Mouse (Mus musculus) liver, embryonic 14.5 days (tissue): ENCODE results near the gene Calm1. TPM values are rescaled to one million over a fixed set of nuclear protein-coding genes. Genes with fewer than 3 reads are reported as not detected.
"Not testable (repeated sequence)": the region's sequence is repeated elsewhere in the genome, so short reads cannot be mapped to it uniquely, and the experiment has no call there.

Experiments used
- ATAC-seq: fragments of 200-750 bp; cut with Nextera tagmentation; 2 replicates; pipeline ENCODE4 v1.8.0; 2017; ENCODE audit warnings: moderate number of reproducible peaks, mild to moderate bottlenecking, moderate library complexity; ENCODE audit not compliant: insufficient read depth
- DNase-seq, 3 experiments: peaks; one replicate each; pipeline ENCODE4 v3.0.0-alpha.2; 2012 to 2013; ENCODE audit warnings: low read depth in 3 of 3, low spot score in 3 of 3
- H3K27ac ChIP-seq: fragments of 300-500 bp; sonication (generic); 2 replicates; pipeline ENCODE4 v1.5.1; 2014; ENCODE audit warnings: moderate library complexity, mild to moderate bottlenecking, control low read depth, inconsistent platforms
- H3K27me3 ChIP-seq: fragments of 300-500 bp; sonication (generic); 2 replicates; pipeline ENCODE4 v1.6.1; 2014; ENCODE audit warnings: mild to moderate bottlenecking, low read length, moderate library complexity; ENCODE audit not compliant: control insufficient read depth, insufficient read depth
- H3K36me3 ChIP-seq: fragments of 300-500 bp; sonication (generic); replicated peaks from 2 replicates; pipeline ENCODE4 v1.6.1; 2014; ENCODE audit warnings: low read depth; ENCODE audit not compliant: control insufficient read depth, insufficient read depth
- H3K4me1 ChIP-seq, 2 experiments: fragments of 200-500 bp in 1 of 2; fragments of 300-500 bp in 1 of 2; sonication (generic) in 1 of 2; replicated peaks; 2 replicates each; pipeline ENCODE4 v1.6.1; 2012 to 2014; ENCODE audit warnings: antibody characterized with exemption in 1 of 2, inconsistent platforms in 1 of 2, low read length in 1 of 2; ENCODE audit not compliant: control insufficient read depth in 2 of 2, insufficient read depth in 2 of 2
- H3K4me2 ChIP-seq: fragments of 300-500 bp; sonication (generic); 2 replicates; pipeline ENCODE4 v1.6.1; 2014; ENCODE audit warnings: low read depth, mild to moderate bottlenecking, control low read depth, moderate library complexity
- H3K4me3 ChIP-seq, 2 experiments: fragments of 200-500 bp in 1 of 2; fragments of 300-500 bp in 1 of 2; sonication (generic) in 1 of 2; 2 replicates each; pipeline ENCODE4 v1.5.1; 2012 to 2014; ENCODE audit warnings: low read depth in 2 of 2, low read length in 2 of 2, mild to moderate bottlenecking in 2 of 2, control low read depth in 1 of 2, inconsistent platforms in 1 of 2, moderate library complexity in 1 of 2; ENCODE audit not compliant: insufficient read depth in 1 of 2
- H3K9ac ChIP-seq: fragments of 300-500 bp; sonication (generic); replicated peaks from 2 replicates; pipeline ENCODE4 v1.6.1; 2014; ENCODE audit warnings: mild to moderate bottlenecking, control low read depth, moderate library complexity
- H3K9me3 ChIP-seq: fragments of 300-500 bp; sonication (generic); 2 replicates; pipeline ENCODE4 v1.6.1; 2016; ENCODE audit warnings: low read length, mixed read lengths; ENCODE audit not compliant: control insufficient read depth
- CTCF ChIP-seq: IDR thresholded peaks from 2 replicates; pipeline ENCODE4 v1.5.1; 2016; ENCODE audit warnings: antibody characterized with exemption, low read depth, control low read depth
- EP300 ChIP-seq: IDR thresholded peaks from 2 replicates; pipeline ENCODE4 v1.6.1; 2016; ENCODE audit warnings: antibody characterized with exemption, low read depth
- whole genome bisulfite sequencing: fragments of 180-500 bp; shearing (Covaris S2); extraction: QIAGEN DNeasy Blood & Tissue Kit; methylation state at CpG from one replicate; pipeline ENCODE4 v1.1.7; 2014; ENCODE audit not compliant: insufficient replicate concordance; 5-methylcytosine and 5-hydroxymethylcytosine counted together
- polyA plus RNA-seq, 2 experiments: library from polyadenylated mRNA; depleted of rRNA in 1 of 2; stranded (reverse) in 1 of 2; unstranded in 1 of 2; fragments of >200 nt; fragmentation: Nextera tagmentation in 1 of 2; extraction: Ambion mirVana in 1 of 2; gene quantifications; 2 replicates each; pipeline versions ENCODE4 v1.2.1 to v1.2.3; 2012 to 2014

Calm1 gene
- polyA plus RNA-seq, 2 experiments: 115 to 571 TPM

DNA sequence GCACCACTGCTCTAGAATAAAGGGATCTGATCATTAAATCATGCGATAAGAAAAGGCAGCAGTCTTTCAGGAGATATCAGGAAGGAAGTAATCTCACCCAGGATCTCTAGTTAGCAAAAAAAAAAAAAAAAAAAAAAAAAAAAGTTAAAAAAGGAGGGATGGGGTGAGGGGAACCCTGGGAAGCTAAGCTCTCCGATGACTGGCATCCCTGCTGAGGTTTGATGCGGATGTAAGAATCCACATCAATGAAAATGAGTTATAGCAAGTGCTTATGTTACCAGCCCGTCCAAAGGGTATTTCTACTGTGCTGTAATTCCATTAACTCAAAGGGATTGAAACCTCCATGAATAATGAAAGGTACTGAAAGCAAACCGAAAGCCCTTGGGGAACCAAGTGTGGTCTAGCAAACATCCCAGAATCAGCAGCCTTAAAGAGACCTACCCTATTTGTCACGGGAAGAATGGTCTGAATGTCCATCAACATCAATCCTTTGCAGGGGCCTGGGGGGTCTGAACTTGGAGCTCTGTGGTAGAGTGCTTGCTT lies 20.3 kb upstream of the Calm1 start:
- WGBS: 54% methylated on average over 6 of the region's 6 CpGs
- no peak overlapping the region for H3K9ac ChIP-seq

DNA sequence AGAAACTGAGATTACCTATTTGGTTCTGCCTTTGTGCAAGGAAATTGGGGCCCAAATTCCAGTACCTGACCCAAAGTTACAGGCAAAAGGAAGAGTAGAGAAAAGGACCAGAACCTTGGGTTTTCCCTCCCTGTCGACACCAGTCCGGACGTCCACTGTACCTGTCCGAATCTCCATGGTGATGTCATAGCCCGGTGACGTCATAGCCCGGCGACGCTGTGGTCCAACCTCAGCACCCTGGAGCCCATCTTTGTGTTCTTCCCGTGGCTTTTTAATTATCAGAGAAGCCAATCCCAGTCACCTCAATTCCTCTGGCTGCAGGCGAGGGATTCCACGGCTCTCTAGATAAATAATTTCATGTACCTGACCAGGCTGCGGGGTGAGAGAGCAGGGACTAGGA lies 18.4 kb upstream of the Calm1 start:
- H3K9ac ChIP-seq: no peak overlapping the region
- H3K27me3 ChIP-seq: no peaks in the 10 kb centered on the region
- no peaks in the 10 kb centered on the region for H3K36me3 ChIP-seq
- 68% methylated on average over 13 of the region's 13 CpGs for WGBS
- no peak overlapping the region for H3K4me2 ChIP-seq
- peaks cover under 1 to 4% of the 10 kb centered on the region in 2 experiments; a peak in 3 of 4 replicates for H3K4me1 ChIP-seq
- H3K27ac ChIP-seq: no peak overlapping the region
- TF ChIP-seq EP300 (no peak), CTCF (no peak)
- H3K9me3 ChIP-seq: no peaks in the 10 kb centered on the region
- no peak overlapping the region for H3K4me3 ChIP-seq
- DNase-seq (no peak), ATAC-seq (no peak)

More for the DNA sequence above, 20.3 kb upstream of the Calm1 start:
- no peaks in the 10 kb centered on the region; a peak in 1 of 4 replicates for H3K4me1 ChIP-seq
- no peak for TF ChIP-seq EP300
- TF ChIP-seq CTCF: no peak
- H3K4me2 ChIP-seq: no peak overlapping the region
- no peak overlapping the region for H3K27ac ChIP-seq
- H3K27me3 ChIP-seq: no peaks in the 10 kb centered on the region
- no peaks in the 10 kb centered on the region for H3K9me3 ChIP-seq
- ATAC-seq: no peak
- no peak for DNase-seq
- H3K4me3 ChIP-seq: no peak overlapping the region
- no peaks in the 10 kb centered on the region for H3K36me3 ChIP-seq

DNA sequence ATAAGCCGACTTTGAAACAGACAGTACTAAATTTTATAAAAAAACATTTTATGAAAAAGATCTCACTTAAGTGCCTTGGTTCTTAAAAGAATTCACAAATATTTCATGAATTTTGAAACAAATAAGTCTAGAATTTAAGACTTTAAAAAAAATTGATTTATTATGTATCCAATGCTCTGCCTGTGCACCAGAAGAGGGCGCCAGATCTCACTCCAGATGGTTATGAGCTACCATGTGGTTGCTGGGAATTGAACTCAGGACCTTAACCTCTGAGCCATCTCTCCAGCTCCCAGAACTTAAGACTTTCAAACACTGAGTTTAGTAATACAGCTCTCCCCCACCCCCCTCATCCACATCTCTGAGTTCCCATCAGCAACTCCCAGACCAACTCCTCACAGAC lies 16.6 kb upstream of the Calm1 start:
- ATAC-seq (no peak), DNase-seq (no peak)
- no peak overlapping the region for H3K27ac ChIP-seq
- peaks cover 10 to 14% of the 10 kb centered on the region in 2 experiments for H3K4me1 ChIP-seq
- H3K9me3 ChIP-seq: no peaks in the 10 kb centered on the region
- no peaks in the 10 kb centered on the region for H3K36me3 ChIP-seq
- H3K4me3 ChIP-seq: no peak overlapping the region
- no peak overlapping the region for H3K9ac ChIP-seq
- H3K27me3 ChIP-seq: no peaks in the 10 kb centered on the region
- TF ChIP-seq EP300: no peak
- peak; percentile 52 for TF ChIP-seq CTCF
- 78% methylated on average over 2 of the region's 2 CpGs for WGBS
- no peak overlapping the region for H3K4me2 ChIP-seq

DNA sequence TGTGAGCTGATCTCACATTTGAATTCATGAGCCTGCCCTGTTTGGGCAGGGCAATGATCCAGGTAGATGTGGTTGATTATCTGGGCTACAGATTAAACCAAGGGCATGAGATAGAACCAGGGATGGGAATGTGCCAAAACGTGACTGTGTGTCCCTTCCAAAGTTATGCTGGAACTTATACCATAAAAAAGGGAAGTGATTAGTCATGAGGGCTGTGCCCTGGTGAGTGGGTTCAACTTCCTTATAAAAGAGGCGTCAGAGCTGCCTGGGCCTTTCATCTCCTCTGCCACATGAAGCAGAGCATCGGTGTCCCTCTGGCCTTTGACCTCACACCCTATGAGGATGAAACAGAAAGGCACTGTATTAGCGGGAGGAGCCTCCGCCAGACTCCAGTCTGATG lies 15.3 kb upstream of the Calm1 start:
- TF ChIP-seq EP300 (no peak), CTCF (no peak)
- Histone ChIP-seq H3K36me3 (no peaks in the 10 kb centered on the region), H3K9me3 (no peaks in the 10 kb centered on the region), H3K4me2 (no peak overlapping the region), H3K4me1 (peaks cover 10 to 24% of the 10 kb centered on the region in 2 experiments), H3K27me3 (no peaks in the 10 kb centered on the region), H3K27ac (no peak overlapping the region), H3K4me3 (no peak overlapping the region), H3K9ac (no peak overlapping the region)
- 26% methylated on average over 5 of the region's 5 CpGs for WGBS
- no peak for DNase-seq
- ATAC-seq: no peak

DNA sequence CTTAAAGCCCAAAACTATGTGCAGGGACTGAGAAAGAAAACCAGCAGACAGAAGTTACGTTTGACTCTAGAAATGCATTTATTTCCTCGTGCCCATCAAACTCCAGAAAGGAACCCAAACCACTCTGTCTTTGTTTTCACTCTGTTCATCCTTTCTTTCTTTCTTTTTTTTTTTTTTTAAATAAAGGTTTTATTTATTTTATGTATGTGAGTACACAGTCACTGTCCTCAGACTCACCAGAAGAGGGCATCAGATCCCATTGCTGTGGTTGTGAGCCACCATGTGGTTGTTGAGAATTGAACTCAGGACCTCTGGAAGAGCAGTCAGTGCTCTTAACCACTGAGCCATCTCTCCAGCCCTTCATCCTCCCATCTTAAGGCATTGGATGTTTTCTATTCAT lies 14.3 kb upstream of the Calm1 start:
- DNase-seq, H3K9ac ChIP-seq, H3K27ac ChIP-seq, ATAC-seq, H3K9me3 ChIP-seq, H3K4me3 ChIP-seq, H3K4me2 ChIP-seq, H3K36me3 ChIP-seq, H3K27me3 ChIP-seq: not testable (repeated sequence)
- peaks cover 10 to 24% of the 10 kb centered on the region in 2 experiments for H3K4me1 ChIP-seq
- WGBS: 65% methylated on average over 2 of the region's 2 CpGs
- TF ChIP-seq CTCF: peak; percentile 42
